Mouse (Mus musculus): Measurements from ENCODE around the gene 2310061I04Rik.

DNA sequence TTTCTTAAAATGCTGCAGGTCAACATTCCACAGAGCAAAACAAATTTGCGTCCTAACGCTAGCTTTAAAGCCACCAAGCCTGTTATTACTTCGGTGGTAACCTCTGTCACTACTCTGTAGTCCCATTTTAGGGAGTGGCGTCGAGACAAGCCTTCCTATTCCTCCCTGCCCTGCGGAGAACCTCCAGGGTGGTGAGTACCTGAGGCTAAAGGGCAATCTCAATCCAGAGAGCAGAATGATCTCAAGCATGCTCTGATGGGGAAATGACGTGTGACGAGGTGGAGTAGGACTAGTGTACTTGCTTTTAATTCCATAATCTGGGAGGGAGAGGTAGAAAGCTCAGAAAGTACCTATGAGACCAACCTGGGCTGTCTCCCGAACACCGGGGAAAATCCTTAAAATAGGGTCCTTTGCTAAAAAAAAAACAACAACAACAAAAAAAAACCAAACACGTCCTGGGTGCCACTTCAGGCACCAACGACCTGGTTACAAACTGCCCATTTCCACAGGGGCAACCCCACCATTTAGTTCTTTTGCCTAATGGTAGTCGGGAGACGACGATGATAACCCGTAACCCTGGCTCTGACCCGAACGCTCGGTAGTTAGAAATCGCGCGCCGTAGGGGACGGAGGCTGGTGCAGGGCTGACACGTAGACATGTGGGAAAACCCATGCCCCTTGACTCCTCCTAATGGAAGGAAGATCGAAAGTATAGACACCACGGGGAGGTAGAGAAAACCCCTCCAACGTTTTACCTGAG lies 18.5 kb upstream of the 2310061I04Rik start:
- TF ChIP-seq CTCF (IDR thresholded peaks at IDR 0.05; ENCODE audit: low read depth): no peak
- no peak for TF ChIP-seq EP300 (IDR thresholded peaks at IDR 0.05; ENCODE audit: low read depth)

All from liver, postnatal 0 days (tissue).